Mouse (Mus musculus) limb, embryonic 12.5 days (tissue): Measurements from ENCODE around the gene Atxn1. TPM values are rescaled to one million over a fixed set of nuclear protein-coding genes. Genes with fewer than 3 reads are reported as not detected.

Experiments
- ATAC-seq: fragments of 200-750 bp; cut with Nextera tagmentation; 2 replicates; pipeline ENCODE4 v1.8.0; 2017; ENCODE audit warnings: low read depth, moderate TSS enrichment; ENCODE audit not compliant: insufficient number of reproducible peaks, insufficient read depth, low FRiP score, low TSS enrichment
- H3K27ac ChIP-seq: fragments of 300-500 bp; sonication (generic); 2 replicates; pipeline ENCODE4 v1.5.1; 2016; ENCODE audit warnings: mild to moderate bottlenecking, moderate library complexity
- H3K27me3 ChIP-seq: fragments of 300-500 bp; sonication (generic); 2 replicates; pipeline ENCODE4 v1.6.1; 2016; ENCODE audit warnings: mild to moderate bottlenecking, moderate library complexity
- H3K36me3 ChIP-seq: fragments of 300-500 bp; sonication (generic); 2 replicates; pipeline ENCODE4 v1.6.1; 2016; ENCODE audit warnings: mild to moderate bottlenecking, moderate library complexity
- H3K4me1 ChIP-seq: fragments of 300-500 bp; sonication (generic); replicated peaks from 2 replicates; pipeline ENCODE4 v1.6.1; 2016
- H3K4me2 ChIP-seq: fragments of 300-500 bp; sonication (generic); 2 replicates; pipeline ENCODE4 v1.6.1; 2016; ENCODE audit warnings: mild to moderate bottlenecking, moderate library complexity
- H3K4me3 ChIP-seq: fragments of 300-500 bp; sonication (generic); replicated peaks from 2 replicates; pipeline ENCODE4 v1.5.1; 2016; ENCODE audit warnings: mild to moderate bottlenecking
- H3K9ac ChIP-seq: fragments of 300-500 bp; sonication (generic); replicated peaks from 2 replicates; pipeline ENCODE4 v1.6.1; 2016; ENCODE audit warnings: mild to moderate bottlenecking, moderate library complexity
- H3K9me3 ChIP-seq: fragments of 300-500 bp; sonication (generic); 2 replicates; pipeline ENCODE4 v1.6.1; 2016; ENCODE audit warnings: mild to moderate bottlenecking, moderate library complexity
- WGBS: fragments of 180-500 bp; shearing (Covaris S2); methylation state at CpG from one replicate; pipeline ENCODE4 v1.1.7; 2016; 5-methylcytosine and 5-hydroxymethylcytosine counted together
- polyA plus RNA-seq: library from polyadenylated mRNA; unstranded; fragments of >200 nt; fragmentation: Nextera tagmentation; extraction: Ambion mirVana; gene quantifications from 2 replicates; pipeline ENCODE4 v1.2.1, GENCODE M21; 2016

Gene Atxn1
- polyA plus RNA-seq, 1 experiment from 2014 or later: 2.5 TPM

DNA sequence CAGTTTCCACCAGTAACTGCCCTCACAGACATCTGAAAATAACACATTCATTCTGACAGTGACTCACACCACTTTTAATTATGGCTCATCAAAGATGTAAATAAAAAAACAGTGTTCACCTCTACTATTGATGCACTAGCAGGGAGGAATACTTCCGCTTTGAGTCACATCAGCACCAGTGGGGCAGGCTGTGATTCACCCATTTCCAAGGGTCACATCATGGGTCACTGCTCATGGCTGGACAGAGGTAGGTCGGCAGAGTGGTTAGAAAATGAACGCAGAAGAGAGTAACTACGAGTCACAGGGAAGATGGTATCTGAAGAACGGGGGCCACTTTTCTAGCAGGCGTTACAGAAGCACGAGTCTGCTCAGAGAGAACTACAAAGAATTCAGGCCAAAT, 124.9 kb downstream of the Atxn1 start:
- no peaks in the 10 kb centered on the region for H3K9me3 ChIP-seq
- no peak overlapping the region for H3K9ac ChIP-seq
- no peak overlapping the region for H3K4me2 ChIP-seq
- no peaks in the 10 kb centered on the region for H3K36me3 ChIP-seq
- H3K27me3 ChIP-seq: no peaks in the 10 kb centered on the region
- no peak for ATAC-seq
- no peak overlapping the region for H3K4me3 ChIP-seq
- peaks cover 8% of the 10 kb centered on the region; the same call in 1 of the 2 replicates for H3K4me1 ChIP-seq
- no peak overlapping the region for H3K27ac ChIP-seq
- WGBS: 81% methylated on average over 7 of the region's 7 CpGs

DNA sequence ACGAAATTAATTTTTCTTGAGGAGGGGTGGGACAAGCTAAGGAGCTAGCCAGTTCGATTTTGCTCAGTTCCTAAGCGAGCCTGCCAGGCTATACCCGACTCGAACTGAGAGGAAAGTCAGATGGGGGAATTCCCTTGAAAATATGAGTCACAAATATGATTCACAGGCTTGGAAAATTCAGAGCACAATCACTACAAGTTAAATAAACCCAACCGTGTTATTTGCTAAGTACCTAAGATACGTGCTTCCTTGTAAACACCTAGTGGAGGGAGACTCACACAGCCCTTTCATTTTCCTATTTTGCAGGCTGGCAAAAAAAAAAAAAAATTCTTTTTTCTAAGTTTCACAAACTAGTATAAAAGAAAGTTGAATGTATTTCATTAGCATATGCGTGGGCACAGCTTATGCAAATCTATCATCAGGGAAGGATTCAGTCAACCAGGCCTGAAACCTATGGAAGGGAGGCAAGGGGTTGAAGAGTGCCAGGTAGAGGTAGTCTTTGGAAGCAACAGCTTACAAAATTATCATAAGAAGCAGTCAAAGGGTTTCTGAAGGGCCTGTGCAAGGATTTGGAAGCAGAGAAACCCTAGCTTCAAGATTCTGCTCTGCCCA, 127.1 kb downstream of the Atxn1 start:
- WGBS: 87% methylated on average over 8 of the region's 8 CpGs
- Histone ChIP-seq H3K4me2 (no peak overlapping the region), H3K27me3 (no peaks in the 10 kb centered on the region), H3K4me1 (peaks cover 6% of the 10 kb centered on the region; the same call in 1 of the 2 replicates), H3K4me3 (no peak overlapping the region), H3K9me3 (no peaks in the 10 kb centered on the region), H3K9ac (no peak overlapping the region), H3K27ac (no peak overlapping the region), H3K36me3 (no peaks in the 10 kb centered on the region)
- ATAC-seq: no peak

DNA sequence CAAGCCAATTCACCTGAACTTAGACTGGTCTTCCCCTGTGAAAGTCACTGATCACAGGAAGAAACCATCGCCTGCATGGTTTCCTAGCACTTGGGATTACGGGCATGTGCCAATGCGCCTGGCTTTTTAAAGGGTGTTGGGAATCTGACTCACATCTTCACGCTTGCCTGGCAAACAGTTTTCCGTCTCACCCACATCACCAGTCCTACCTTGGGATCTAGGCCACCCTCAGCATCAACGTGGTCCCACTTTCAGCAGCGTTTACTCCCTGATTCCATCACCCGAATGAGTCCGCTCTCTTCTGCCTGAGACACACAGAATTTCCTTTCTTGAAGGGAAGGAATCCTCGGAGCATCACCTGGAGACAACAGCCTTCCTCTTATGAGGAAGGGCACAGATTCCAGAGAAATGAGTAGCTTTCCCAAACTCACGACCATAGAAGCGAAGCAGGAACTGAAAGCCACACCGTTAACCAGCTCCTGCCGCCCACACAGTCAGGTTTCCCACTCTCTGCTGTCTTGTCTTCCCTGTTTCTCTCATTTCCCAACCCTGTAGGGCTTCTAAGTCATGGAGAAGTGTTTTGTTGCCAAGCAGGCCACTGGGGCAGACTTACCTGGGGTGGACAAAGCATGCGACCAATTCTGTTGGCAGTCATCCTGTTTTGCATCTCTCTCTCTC, 128.3 kb downstream of the Atxn1 start:
- Histone ChIP-seq H3K4me2 (no peak overlapping the region), H3K27ac (no peak overlapping the region), H3K36me3 (no peaks in the 10 kb centered on the region), H3K27me3 (no peaks in the 10 kb centered on the region), H3K9me3 (no peaks in the 10 kb centered on the region), H3K9ac (no peak overlapping the region), H3K4me1 (no peaks in the 10 kb centered on the region), H3K4me3 (no peak overlapping the region)
- ATAC-seq: no peak
- 90% methylated on average over 15 of the region's 15 CpGs for WGBS

DNA sequence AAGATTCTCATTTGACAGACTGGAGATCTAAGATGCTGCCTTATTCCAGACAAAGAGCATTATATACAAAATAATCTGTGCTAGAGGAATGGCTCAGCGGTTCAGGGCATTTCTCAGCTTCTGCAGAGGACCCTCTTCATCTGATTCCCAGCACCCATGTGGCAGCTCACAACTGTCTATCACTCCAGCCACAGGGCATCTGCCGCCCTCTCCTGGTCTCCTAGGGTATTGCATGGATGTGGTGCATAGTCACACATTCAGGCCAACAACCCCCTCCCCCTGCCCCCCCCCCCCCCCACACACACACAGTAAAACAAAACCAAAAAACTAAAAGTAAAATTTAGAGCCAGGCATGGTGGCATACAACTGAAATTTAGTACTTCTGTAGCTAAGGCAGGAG, 130.5 kb downstream of the Atxn1 start:
- H3K36me3 ChIP-seq: no peaks in the 10 kb centered on the region
- H3K27ac ChIP-seq: no peak overlapping the region
- H3K4me1 ChIP-seq: 0 out of 2 replicates have a peak, but pooled peaks cover 4% of the 10 kb centered on the region
- H3K4me2 ChIP-seq: no peak overlapping the region
- no peak overlapping the region for H3K4me3 ChIP-seq
- ATAC-seq: no peak
- WGBS: 83% methylated on average over 2 of the region's 2 CpGs
- H3K9ac ChIP-seq: no peak overlapping the region
- H3K27me3 ChIP-seq: no peaks in the 10 kb centered on the region
- no peaks in the 10 kb centered on the region for H3K9me3 ChIP-seq

DNA sequence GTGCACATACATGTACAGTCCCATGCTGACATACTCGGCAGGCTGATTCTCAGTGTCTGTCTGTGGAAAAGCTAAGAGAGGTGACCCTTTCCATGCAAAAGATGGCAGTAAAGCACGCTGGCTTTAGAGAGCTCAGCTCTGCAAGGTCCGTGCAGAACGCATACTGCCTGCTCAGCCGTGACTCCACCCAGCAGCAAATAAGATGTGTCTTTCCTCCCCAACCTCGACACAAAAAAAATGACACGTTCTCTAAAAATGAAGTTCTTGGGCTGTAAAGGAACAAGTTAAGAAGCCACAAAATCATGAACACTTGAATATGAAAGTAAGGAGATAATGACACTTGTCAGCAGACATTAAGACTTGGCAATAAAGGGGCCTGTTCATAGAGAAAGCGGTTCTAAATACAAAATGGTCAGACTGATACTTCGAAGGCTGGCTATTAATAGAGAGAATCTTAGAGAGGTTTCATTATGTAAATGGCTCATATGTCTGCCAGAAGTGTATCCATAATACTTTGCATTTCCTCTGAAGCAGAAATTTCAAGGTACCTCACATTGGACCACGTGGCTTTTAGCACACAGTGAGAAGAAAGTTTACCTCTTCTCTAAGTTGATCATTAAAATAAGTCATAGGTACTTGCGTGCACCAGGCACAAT, 132.0 kb downstream of the Atxn1 start:
- H3K4me1 ChIP-seq: 0 out of 2 replicates have a peak, but pooled peaks cover 4% of the 10 kb centered on the region
- WGBS: 89% methylated on average over 11 of the region's 11 CpGs
- no peaks in the 10 kb centered on the region for H3K36me3 ChIP-seq
- no peak overlapping the region for H3K27ac ChIP-seq
- H3K27me3 ChIP-seq: no peaks in the 10 kb centered on the region
- no peak overlapping the region for H3K4me3 ChIP-seq
- no peak overlapping the region for H3K4me2 ChIP-seq
- no peak for ATAC-seq
- H3K9me3 ChIP-seq: no peaks in the 10 kb centered on the region
- no peak overlapping the region for H3K9ac ChIP-seq

DNA sequence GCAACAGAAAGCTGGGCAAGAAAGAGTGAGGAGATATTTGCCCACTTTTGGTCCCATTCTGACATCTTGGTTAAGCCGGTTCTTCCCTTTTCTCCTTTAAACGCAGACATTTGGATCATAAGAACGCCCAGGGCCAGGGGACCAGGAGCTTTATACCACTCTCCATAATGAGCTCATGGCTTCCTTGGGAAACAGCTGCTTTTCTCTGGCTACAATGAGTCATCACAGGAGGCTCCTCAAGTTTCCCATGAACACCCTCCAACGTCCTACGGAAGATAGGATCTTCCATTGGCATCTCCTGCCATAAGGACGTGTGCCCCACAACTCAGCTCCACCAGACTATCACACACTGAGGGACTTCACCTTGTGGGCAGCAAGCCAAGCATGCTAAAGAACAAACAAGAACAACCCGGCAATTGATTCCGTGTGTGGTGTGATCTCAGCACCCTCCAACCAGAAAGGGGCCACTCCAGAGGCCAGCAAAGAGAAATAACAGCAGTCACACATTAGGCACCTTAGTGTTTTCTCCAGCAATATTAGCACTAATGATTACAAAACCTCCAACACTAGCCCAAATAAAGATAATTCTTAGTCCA, 135.4 kb downstream of the Atxn1 start:
- 87% methylated on average over 8 of the region's 8 CpGs for WGBS
- no peak for ATAC-seq
- Histone ChIP-seq H3K4me3 (no peak overlapping the region), H3K27ac (no peak overlapping the region), H3K4me2 (no peak overlapping the region), H3K4me1 (0 out of 2 replicates have a peak, but pooled peaks cover 4% of the 10 kb centered on the region), H3K27me3 (no peaks in the 10 kb centered on the region), H3K9ac (no peak overlapping the region), H3K9me3 (no peaks in the 10 kb centered on the region), H3K36me3 (0 out of 2 replicates have a peak, but pooled peaks cover 3% of the 10 kb centered on the region)

DNA sequence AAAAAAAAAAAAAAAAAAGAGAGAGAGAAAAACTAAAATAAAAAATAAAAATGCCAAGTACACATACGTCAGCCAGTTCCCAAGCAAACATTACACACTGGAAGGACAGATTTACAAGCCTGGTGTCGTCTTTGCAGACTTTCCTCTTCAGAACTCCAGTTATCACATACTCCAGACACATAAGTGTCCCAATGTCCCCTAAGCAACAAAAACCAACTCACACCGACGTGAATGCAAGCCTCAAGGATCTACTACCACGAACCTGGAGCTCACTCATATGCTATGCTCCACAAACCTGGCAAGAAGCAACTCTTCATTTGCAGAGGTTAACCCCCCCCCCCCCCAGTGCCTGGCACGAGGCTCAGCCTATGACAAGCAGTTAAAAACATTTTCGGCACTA, 136.8 kb downstream of the Atxn1 start:
- Histone ChIP-seq H3K4me3 (no peak overlapping the region), H3K4me1 (0 out of 2 replicates have a peak, but pooled peaks cover 4% of the 10 kb centered on the region), H3K27me3 (no peaks in the 10 kb centered on the region), H3K36me3 (0 out of 2 replicates have a peak, but pooled peaks cover 3% of the 10 kb centered on the region), H3K27ac (no peak overlapping the region), H3K9me3 (no peaks in the 10 kb centered on the region), H3K4me2 (no peak overlapping the region), H3K9ac (no peak overlapping the region)
- 78% methylated on average over 7 of the region's 7 CpGs for WGBS
- ATAC-seq: no peak

DNA sequence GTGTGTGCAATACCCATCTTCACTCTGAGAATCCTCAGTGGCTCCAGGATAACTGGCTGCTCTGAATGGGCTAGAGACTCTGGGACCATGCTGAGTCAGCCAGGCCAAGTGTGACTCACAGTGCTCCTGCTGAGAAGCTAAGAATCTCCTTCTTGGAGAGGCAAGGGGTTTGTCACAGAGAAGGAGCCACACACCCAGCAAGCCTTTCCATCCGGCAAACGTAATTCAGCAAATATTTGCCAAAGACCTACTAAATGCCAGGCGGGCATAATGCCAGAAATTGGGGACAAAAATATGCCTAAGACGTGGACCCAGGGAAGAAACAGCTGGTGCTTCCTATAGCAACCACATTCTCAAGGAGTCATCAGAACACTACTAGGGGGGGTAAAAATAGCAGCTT, 137.2 kb downstream of the Atxn1 start:
- Histone ChIP-seq H3K9me3 (no peaks in the 10 kb centered on the region), H3K9ac (no peak overlapping the region), H3K4me1 (0 out of 2 replicates have a peak, but pooled peaks cover 4% of the 10 kb centered on the region), H3K36me3 (0 out of 2 replicates have a peak, but pooled peaks cover 3% of the 10 kb centered on the region), H3K27me3 (no peaks in the 10 kb centered on the region), H3K4me3 (no peak overlapping the region), H3K4me2 (no peak overlapping the region), H3K27ac (no peak overlapping the region)
- ATAC-seq: no peak
- WGBS: 78% methylated on average over 4 of the region's 4 CpGs

DNA sequence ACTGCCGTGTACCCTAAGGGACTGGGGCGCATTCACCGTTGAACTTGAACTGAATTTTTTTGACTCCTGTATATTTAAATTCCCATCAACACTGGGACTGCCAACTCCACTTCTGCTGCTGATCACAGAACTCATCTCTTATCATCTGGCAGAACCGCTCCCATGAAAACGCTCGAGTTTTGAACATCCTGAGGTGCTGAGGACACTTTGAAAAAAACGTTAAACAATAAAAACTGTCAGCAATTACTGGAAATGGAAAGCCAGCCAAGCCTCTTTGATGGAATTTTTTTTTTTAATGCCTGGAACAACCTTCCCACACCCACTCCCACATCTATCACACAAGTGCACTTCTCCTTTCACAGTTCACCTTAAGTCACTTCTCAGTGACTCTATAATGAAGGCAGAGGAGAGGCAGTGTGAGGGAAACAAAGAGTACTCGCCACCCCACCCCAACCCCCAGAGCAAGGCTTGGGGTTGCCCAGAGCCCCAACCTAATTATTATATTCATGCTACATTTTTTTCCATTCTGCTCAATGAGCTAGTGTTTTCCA, 137.7 kb downstream of the Atxn1 start:
- 88% methylated on average over 8 of the region's 8 CpGs for WGBS
- Histone ChIP-seq H3K4me3 (no peak overlapping the region), H3K9me3 (no peaks in the 10 kb centered on the region), H3K27me3 (no peaks in the 10 kb centered on the region), H3K9ac (no peak overlapping the region), H3K4me1 (0 out of 2 replicates have a peak, but pooled peaks cover 4% of the 10 kb centered on the region), H3K36me3 (0 out of 2 replicates have a peak, but pooled peaks cover 3% of the 10 kb centered on the region), H3K27ac (no peak overlapping the region), H3K4me2 (no peak overlapping the region)
- no peak for ATAC-seq

DNA sequence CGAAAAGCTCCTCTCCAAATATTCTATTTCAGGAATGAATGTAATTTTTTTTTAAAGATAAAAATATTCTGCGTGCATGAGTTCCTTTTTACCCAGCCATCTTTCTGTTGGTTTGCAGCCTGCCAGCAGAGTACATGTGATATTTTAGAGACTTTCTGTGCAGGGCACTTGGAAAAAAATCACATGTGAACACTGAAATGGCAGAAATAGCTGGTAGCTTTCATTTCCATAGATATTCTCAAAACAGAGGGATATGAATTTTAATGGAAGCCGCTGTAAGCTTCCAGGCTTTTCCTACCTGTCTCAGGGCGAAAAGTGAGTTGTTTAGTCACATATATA, 142.3 kb downstream of the Atxn1 start:
- H3K9me3 ChIP-seq: no peaks in the 10 kb centered on the region
- no peak for ATAC-seq
- H3K9ac ChIP-seq: no peak overlapping the region
- no peak overlapping the region for H3K27ac ChIP-seq
- no peak overlapping the region for H3K4me3 ChIP-seq
- H3K4me1 ChIP-seq: 0 out of 2 replicates have a peak, but pooled peaks cover 9% of the 10 kb centered on the region
- 92% methylated on average over 4 of the region's 4 CpGs for WGBS
- H3K4me2 ChIP-seq: no peak overlapping the region
- H3K27me3 ChIP-seq: no peaks in the 10 kb centered on the region
- peaks cover 7% of the 10 kb centered on the region; the same call in 1 of the 2 replicates for H3K36me3 ChIP-seq
